Mouse (Mus musculus) induced T-regulatory cell, adult 2 months (primary cell): ENCODE measurements around the gene Agxt2.

Experiments
- DNase-seq: peaks from one replicate; pipeline ENCODE4 v3.0.0-alpha.2; 2012; ENCODE audit warnings: low read depth

The Agxt2 gene

DNA sequence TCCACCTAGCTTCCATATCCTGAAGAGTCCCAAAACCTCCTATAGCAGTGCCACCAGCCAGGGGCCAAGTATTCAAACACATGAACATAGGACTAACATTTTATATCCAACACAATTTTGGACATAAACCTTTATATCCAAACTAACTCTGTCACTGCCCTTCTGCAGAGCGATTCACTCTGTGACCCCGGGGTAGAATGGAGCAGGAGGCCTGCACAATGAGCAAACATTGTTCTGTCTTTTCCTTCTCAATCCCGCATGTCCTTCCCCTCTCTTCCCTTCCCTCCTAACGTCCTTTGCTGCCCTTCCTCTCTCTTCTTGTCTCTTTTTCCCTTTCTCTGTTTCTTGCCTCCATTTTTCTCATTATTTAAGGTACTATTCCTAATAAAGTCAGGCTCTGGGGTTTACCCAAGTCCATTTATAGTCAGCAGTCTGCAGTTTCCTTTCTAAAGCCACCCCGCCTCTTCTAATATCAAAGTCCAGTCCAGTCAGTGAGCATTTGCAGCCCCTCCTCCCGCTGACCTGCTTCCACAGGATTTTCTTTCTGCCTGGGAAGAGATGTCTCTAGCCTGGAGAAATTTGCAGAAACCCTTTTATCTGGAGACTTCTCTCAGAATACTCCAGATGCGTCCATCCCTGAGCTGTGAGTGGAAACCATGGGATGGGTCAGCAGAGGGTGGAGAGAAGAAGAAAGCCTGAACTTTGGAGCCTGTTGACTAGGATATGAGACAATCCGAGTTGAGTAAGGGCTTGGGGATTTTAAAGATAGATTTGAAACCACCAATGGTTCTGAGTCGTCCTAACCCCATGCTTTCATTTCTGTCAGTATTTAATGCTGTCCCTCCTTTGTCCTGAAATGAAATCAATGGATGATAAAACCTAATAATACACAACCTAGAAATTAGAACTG, at the start of gene Agxt2:
Gene Agxt2 (plus strand): TSS at position 494 of the 910 bp plus-strand sequence.
- DNase-seq, result no peak

- DNase-seq, result no peak
These were observed 46.5 kb upstream of the Agxt2 start for GRCm38 (mm10) chr15:10311826-10312225.

DNA sequence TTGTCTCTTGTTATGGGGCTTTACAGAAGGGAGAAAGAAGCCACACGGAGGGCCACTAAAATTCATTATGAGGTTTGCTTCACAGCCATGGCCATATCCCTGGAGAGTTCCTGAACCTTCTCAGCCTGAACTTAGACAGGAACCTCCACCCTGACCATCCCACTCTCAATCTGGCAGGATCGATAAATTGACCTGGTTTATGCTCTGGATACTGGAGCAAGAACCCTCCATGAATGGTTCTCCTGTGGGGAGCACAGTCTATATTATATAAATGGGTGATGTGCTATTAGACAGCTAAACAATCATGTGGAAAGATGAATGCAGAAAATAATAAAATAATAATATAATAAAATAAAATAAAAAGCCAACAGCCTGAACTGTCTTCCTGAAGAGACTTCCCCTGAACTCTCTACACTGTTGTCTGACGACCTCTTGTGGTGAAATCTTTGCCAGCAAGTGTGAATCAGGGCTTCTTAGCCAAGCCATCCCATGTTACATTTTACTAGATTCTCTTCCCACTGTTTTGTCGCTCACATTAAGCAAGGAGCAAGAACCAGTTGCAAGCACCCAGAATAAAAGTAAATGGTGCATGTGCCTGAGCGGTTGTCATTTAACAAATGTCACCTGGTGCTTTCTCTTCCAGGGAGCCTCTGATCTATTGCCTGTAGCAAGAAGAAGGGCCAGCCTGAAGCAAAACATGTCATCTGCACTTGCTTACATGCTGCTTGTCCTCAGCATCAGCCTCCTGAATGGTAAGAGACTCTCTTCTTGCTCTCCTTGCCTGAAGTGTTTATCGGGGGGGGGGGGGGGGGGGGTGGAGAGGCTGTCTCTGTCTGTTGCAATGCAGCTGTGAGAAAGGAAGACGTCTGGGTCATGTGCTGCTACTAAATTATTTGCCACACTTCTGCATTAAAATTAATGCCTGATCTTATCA, 44.5 kb upstream of the Agxt2 start:
- DNase-seq, result peak; percentile 42

GRCm38 (mm10) chr15:10325080-10325479, 33.3 kb upstream of the Agxt2 start, which contains the start of gene Gm21973:
Gm21973 (plus strand) TSS chr15:10325380.
- no peak for DNase-seq

DNA sequence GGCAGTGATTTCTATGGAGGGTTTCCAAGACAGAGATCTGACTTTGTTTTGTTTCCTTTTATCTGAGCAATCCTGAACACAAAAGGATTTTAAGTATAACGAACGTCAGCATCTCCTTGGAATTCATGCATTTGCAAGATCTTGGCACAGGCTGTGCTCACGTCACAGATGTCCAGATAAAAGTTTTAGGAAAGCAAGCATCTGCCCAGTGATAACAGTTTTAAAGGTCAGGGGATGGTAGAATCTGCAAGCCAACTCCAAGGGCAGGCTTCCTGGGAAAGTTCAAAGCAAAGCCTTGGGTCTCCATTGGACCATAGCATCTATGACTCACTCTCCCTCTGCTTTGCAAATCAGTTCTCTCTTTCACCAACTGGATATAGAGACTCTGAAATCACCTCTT, 27.7 kb upstream of the Agxt2 start:
- DNase-seq, result no peak

DNA sequence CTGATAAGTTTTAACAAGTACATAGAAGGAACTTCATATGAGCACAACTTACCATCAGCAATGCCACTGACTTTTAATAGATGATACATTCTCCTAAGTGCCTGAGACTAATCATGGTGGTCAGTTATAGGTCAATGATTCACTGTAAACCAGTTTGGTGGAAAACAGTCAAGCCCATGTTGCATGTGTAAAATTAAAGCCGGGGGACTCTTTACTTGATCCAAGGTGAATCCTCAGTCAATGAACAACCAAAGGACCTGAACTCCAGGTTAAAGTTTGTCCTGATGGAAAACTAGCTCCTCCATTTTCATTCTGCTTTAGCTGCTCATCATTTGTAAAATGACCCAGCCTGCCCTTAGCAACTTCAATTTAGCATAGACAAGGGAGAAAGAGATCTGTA, 25.8 kb upstream of the Agxt2 start:
- DNase-seq, result no peak

GRCm38 (mm10) chr15:10338606-10339005, 19.7 kb upstream of the Agxt2 start:
- no peak for DNase-seq

DNA sequence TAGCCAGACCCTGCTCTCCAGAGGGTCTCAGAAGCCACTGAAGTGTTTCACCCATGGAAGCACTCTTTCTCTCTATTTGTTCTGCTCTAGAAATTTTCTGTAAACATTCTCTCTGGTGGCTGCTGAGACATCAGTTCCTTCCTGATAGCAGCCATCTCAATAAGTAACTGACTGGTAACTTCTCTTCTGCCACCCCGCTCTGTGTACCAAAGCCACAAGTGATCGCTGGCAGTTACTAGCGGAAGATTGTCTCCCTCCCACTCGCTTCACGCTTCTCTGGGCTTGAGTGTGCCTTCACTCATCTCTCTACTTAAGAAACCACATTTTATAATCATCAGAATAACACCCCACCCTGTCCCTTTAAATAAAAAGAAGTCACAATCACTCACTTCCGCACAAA, 11.3 kb upstream of the Agxt2 start:
- no peak for DNase-seq

- no peak for DNase-seq
These were observed 8.0 kb downstream of the Agxt2 start for GRCm38 (mm10) chr15:10366331-10366730.

DNA sequence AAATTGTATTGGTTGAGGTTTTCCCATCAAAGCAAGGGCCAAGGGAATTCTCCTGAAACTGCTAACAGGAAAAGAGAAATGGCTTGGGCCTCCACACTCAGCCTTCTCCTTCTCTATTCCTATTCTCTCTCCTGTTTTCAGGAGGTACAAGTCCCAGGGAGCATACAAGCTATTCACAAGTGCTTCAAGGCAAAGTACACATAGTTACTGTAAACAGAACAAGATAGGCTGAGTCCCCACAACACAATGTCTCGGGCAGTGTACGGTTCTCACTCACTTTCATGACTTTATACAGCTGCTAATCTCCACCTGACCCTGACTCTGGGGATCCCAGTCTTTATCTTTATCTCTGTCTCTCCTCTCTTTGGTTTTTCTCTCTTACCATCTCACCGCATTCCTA, 17.1 kb downstream of the Agxt2 start:
- DNase-seq, result no peak

- DNase-seq, result no peak
These were observed 20.1 kb downstream of the Agxt2 start for GRCm38 (mm10) chr15:10378338-10378959.

DNA sequence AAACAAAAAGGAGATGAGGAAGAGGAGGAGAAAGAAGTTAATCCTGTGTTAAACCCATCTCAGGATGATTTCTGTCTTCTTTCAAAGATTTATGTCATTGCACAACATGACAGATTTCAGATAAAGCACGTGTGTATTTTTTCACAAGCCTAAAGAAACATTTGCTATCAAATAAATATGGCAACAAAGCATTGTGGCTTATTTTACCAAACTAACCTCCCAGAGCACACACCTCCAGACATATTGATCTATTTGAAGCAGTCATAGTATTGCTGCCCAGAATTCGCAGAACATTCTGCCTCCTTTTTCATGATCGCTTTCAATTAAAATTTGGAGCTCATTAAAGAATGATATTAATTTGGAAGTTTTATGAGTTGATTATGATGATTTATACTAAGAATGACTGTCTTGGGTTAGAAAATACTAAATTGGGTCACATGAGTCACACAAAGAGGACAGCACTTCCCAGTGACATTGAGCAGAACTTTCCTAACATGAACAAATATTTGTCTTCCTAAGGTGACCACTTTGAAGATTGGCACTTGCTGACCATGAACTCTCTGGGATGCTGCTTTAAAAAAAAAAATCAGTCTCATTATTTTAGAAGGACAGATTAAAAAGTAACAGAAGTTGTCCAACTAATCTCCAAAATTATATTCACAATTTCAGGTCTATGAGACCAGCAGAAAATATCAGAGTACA, 21.6 kb downstream of the Agxt2 start:
- DNase-seq, result no peak

- DNase-seq, result no peak
These were observed 28.9 kb downstream of the Agxt2 start for GRCm38 (mm10) chr15:10387263-10387662.

GRCm38 (mm10) chr15:10399795-10400194, 41.5 kb downstream of the Agxt2 start:
- DNase-seq, result no peak

GRCm38 (mm10) chr15:10400415-10400814, 42.1 kb downstream of the Agxt2 start:
- peak; percentile 33 for DNase-seq

DNA sequence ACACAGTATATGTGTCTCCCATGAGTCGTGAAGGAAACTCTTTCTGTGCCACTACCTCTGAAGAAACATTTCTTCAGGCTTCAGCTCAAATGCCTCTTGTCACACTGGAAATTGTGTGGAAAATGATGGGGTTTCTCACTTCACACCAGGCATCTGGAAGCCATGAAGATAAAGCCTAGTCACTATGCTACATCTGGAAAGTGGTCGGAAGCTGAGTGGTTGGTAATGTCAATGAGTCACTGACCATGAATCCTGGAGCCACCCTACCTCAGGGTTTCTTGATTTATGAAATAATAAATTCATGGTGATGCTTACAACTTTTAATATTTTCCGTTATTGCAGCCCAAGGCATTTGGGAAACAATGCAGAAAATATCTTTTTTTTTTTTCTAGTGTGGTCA, 51.5 kb downstream of the Agxt2 start:
- DNase-seq, result no peak

DNA sequence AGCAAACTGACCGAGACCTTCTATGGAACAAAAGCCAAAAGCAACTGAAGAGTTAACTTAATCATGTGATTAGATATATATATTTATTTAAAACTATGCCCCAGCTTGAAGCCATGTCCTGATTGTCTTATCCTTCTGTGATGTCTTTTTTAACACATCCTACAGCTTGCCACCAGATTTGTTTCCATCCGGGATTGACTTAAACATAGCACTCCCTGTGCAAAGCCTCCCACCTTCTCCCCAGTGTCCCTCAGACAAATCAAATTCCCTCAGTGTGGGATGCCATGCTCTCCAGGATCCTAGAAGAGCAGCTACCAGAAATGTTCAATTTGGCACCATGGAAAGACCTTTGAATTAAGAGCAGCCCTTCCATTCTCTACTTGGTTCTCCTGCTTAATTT, 52.5 kb downstream of the Agxt2 start:
- DNase-seq, result no peak

GRCm38 (mm10) chr15:10413656-10414055, 55.3 kb downstream of the Agxt2 start:
- no peak for DNase-seq

GRCm38 (mm10) chr15:10421138-10421784, 62.9 kb downstream of the Agxt2 start:
- DNase-seq, result no peak

GRCm38 (mm10) chr15:10421785-10422144, 63.4 kb downstream of the Agxt2 start:
- DNase-seq, result no peak

DNA sequence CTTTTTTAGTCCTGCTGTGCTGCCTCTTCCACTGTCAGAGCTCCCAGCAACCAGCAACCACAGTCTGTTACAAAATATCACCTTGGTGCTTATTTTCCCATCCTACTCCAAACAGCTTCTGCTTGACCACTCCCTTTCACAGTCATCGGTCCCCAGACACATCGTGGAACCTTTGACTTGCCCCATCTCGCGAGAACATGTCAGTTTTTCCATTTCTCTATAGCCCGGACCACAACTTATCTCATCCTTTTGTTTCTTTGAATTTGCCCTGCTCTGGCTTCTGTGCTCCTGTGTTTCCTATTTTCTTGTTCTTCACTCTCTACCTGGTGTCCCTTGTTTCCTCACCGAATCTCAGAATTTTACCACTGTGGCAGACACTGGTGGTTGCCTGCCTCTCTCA, 67.8 kb downstream of the Agxt2 start:
- DNase-seq, result no peak
